Mouse (Mus musculus) embryonic fibroblast, embryonic 13.5 days (primary cell): ENCODE data around the gene Cacna1c.

Experiments used
- CTCF ChIP-seq: IDR thresholded peaks from 2 replicates; pipeline ENCODE4 v1.5.1; 2011; ENCODE audit warnings: mild to moderate bottlenecking, control low read depth, low read length, moderate library complexity, borderline replicate concordance; ENCODE audit not compliant: insufficient read depth
- POLR2A ChIP-seq: IDR thresholded peaks from 2 replicates; pipeline ENCODE4 v1.6.1; 2011; ENCODE audit warnings: low read depth, mild to moderate bottlenecking, control low read depth, low read length, moderate library complexity

- TF ChIP-seq POLR2A (no peak), CTCF (no peak)
Observed at GRCm38 (mm10) chr6:118966904-118967303, 229.3 kb downstream of the Cacna1c start.
